Mouse (Mus musculus) small intestine, adult 2 months (tissue): ENCODE data around the gene 2010111I01Rik.

Experiments used
- CTCF ChIP-seq: fragments of 200-500 bp; IDR thresholded peaks from 2 replicates; pipeline ENCODE4 v1.5.1; 2012; ENCODE audit warnings: low read depth, mild to moderate bottlenecking, control low read depth, inconsistent platforms, low read length, moderate library complexity, mixed read lengths; ENCODE audit not compliant: insufficient replicate concordance, insufficient read length; ENCODE audit errors: extremely low read depth
- POLR2A ChIP-seq: fragments of 200-500 bp; IDR thresholded peaks from 2 replicates; pipeline ENCODE4 v1.6.1; 2012; ENCODE audit warnings: low read depth, mild to moderate bottlenecking, control low read depth, inconsistent platforms, low read length, moderate library complexity

DNA sequence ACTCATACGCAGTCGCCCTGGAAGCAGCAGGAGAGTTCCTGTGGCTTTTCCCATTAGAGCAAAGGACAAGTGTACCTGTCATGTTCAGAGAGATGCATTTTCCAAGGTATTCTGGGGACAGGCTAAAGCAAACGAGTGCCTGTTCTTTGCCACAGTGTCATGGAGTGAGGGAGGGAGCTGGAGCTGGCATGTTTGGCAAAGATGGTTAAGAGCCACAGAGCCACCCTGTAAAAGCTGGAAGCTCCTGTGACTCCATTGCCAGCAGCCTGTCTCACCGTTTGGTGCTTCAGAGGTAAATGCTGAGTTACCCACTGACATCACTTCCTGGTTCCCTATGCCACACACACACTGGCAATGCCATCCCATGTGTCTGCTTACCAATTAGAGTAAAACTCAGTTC is 211.4 kb downstream of the 2010111I01Rik start:
- TF ChIP-seq POLR2A: no peak
- no peak for TF ChIP-seq CTCF
